Mouse (Mus musculus): ENCODE results near the gene Rbfox1.

GRCm38 (mm10) chr16:6983947-6984346, 1098.8 kb downstream of the Rbfox1 start:
- TF ChIP-seq CTCF (IDR thresholded peaks at IDR 0.05; ENCODE audit: borderline replicate concordance, insufficient read depth, low read length) = no peak
- TF ChIP-seq POLR2A (IDR thresholded peaks at IDR 0.05; ENCODE audit: low read depth, low read length) = no peak
